Mouse (Mus musculus) liver, embryonic 11.5 days (tissue): ENCODE measurements at regions not wholly inside any gene's neighbourhood (a gene's known extent, or its start where the extent isn't known, plus 50 kb on each side); places are given as distances from the start of the nearest gene placed in this dataset.
"Not testable (repeated sequence)": the region's sequence is repeated elsewhere in the genome, so short reads cannot be mapped to it uniquely, and the experiment has no call there.

Experiments used
- ATAC-seq: fragments of 200-750 bp; cut with Nextera tagmentation; replicated peaks from 2 replicates; pipeline ENCODE4 v1.8.0; 2017; ENCODE audit warnings: moderate number of reproducible peaks, mild to moderate bottlenecking, moderate TSS enrichment, moderate library complexity; ENCODE audit not compliant: low FRiP score
- DNase-seq: peaks from one replicate; pipeline ENCODE4 v3.0.0-alpha.2; 2017; ENCODE audit warnings: low spot score
- H3K27ac ChIP-seq: fragments of 300-500 bp; sonication (generic); 2 replicates; pipeline ENCODE4 v1.5.1; 2014; ENCODE audit warnings: mild to moderate bottlenecking, low read depth, low read length, control low read depth
- H3K27me3 ChIP-seq: fragments of 300-500 bp; sonication (generic); replicated peaks from 2 replicates; pipeline ENCODE4 v1.6.1; 2014; ENCODE audit warnings: low read length, mixed read lengths; ENCODE audit not compliant: control insufficient read depth, insufficient read depth
- H3K36me3 ChIP-seq: fragments of 300-500 bp; sonication (generic); 2 replicates; pipeline ENCODE4 v1.6.1; 2014; ENCODE audit warnings: mild to moderate bottlenecking, low read length, moderate library complexity, mixed read lengths; ENCODE audit not compliant: control insufficient read depth, insufficient read depth
- H3K4me1 ChIP-seq: fragments of 300-500 bp; sonication (generic); replicated peaks from 2 replicates; pipeline ENCODE4 v1.6.1; 2014; ENCODE audit warnings: low read length, mixed read lengths; ENCODE audit not compliant: control insufficient read depth, insufficient read depth
- H3K4me2 ChIP-seq: fragments of 300-500 bp; sonication (generic); 2 replicates; pipeline ENCODE4 v1.6.1; 2014; ENCODE audit warnings: mild to moderate bottlenecking, control low read depth, moderate library complexity
- H3K4me3 ChIP-seq: fragments of 300-500 bp; sonication (generic); 2 replicates; pipeline ENCODE4 v1.5.1; 2014; ENCODE audit warnings: low read depth, low read length, control low read depth
- H3K9ac ChIP-seq: fragments of 300-500 bp; sonication (generic); 2 replicates; pipeline ENCODE4 v1.6.1; 2014; ENCODE audit warnings: low read depth, low read length, control low read depth
- H3K9me3 ChIP-seq: fragments of 300-500 bp; sonication (generic); 2 replicates; pipeline ENCODE4 v1.6.1; 2016; ENCODE audit warnings: low read length, inconsistent platforms, mixed read lengths; ENCODE audit not compliant: control insufficient read depth
- WGBS: fragments of 180-500 bp; shearing (Covaris S2); extraction: QIAGEN DNeasy Blood & Tissue Kit; methylation state at CpG from one replicate; pipeline ENCODE4 v1.1.7; 2014; 5-methylcytosine and 5-hydroxymethylcytosine counted together

GRCm38 (mm10) chr17:50346451-50347192 is 53.2 kb upstream of the Dazl start:
- no peak for ATAC-seq
- no peak for DNase-seq
- H3K4me3 ChIP-seq, result no peak overlapping the region
- H3K9me3 ChIP-seq, result no peaks in the 10 kb centered on the region
- H3K36me3 ChIP-seq, result no peaks in the 10 kb centered on the region
- H3K9ac ChIP-seq, result no peak overlapping the region
- no peaks in the 10 kb centered on the region for H3K4me1 ChIP-seq
- WGBS, result 67% methylated on average over 7 of the region's 7 CpGs
- no peak overlapping the region for H3K27ac ChIP-seq
- no peak overlapping the region for H3K4me2 ChIP-seq
- H3K27me3 ChIP-seq, result no peaks in the 10 kb centered on the region

GRCm38 (mm10) chr17:50353818-50354217 is 60.4 kb upstream of the Dazl start:
- H3K9me3 ChIP-seq, H3K4me1 ChIP-seq, H3K27ac ChIP-seq, ATAC-seq, H3K4me2 ChIP-seq, H3K36me3 ChIP-seq, DNase-seq, H3K4me3 ChIP-seq, H3K9ac ChIP-seq, H3K27me3 ChIP-seq: not testable (repeated sequence)
- 64% methylated on average over 2 of the region's 2 CpGs for WGBS

GRCm38 (mm10) chr17:50354357-50354756 is 60.9 kb upstream of the Dazl start:
- Histone ChIP-seq H3K4me1 (no peaks in the 10 kb centered on the region), H3K27me3 (no peaks in the 10 kb centered on the region), H3K4me2 (no peak overlapping the region), H3K36me3 (no peaks in the 10 kb centered on the region), H3K27ac (no peak overlapping the region), H3K4me3 (no peak overlapping the region), H3K9ac (no peak overlapping the region), H3K9me3 (no peaks in the 10 kb centered on the region)
- DNase-seq (no peak), ATAC-seq (no peak)
- 84% methylated on average over 6 of the region's 6 CpGs for WGBS

- no peak for ATAC-seq
- DNase-seq, result no peak
- Histone ChIP-seq H3K27me3 (no peaks in the 10 kb centered on the region), H3K36me3 (no peaks in the 10 kb centered on the region), H3K4me3 (no peak overlapping the region), H3K9me3 (no peaks in the 10 kb centered on the region), H3K4me2 (no peak overlapping the region), H3K4me1 (no peaks in the 10 kb centered on the region), H3K9ac (no peak overlapping the region), H3K27ac (no peak overlapping the region)
- 60% methylated on average over 9 of the region's 9 CpGs for WGBS
Observed at GRCm38 (mm10) chr17:50361657-50362233, 68.3 kb upstream of the Dazl start.

GRCm38 (mm10) chr17:50365396-50365795 is 72.0 kb upstream of the Dazl start:
- no peak for ATAC-seq

GRCm38 (mm10) chr17:50366181-50366580 is 72.7 kb upstream of the Dazl start:
- DNase-seq (no peak), ATAC-seq (no peak)
- WGBS, result 75% methylated on average over 5 of the region's 5 CpGs
- Histone ChIP-seq H3K4me3 (no peak overlapping the region), H3K9me3 (no peaks in the 10 kb centered on the region), H3K27me3 (no peaks in the 10 kb centered on the region), H3K4me2 (no peak overlapping the region), H3K36me3 (no peaks in the 10 kb centered on the region), H3K27ac (no peak overlapping the region), H3K4me1 (no peaks in the 10 kb centered on the region), H3K9ac (no peak overlapping the region)

More at GRCm38 (mm10) chr17:50365396-50365795, 72.0 kb upstream of the Dazl start:
- Histone ChIP-seq H3K9ac (no peak overlapping the region), H3K4me2 (no peak overlapping the region), H3K27ac (no peak overlapping the region), H3K36me3 (no peaks in the 10 kb centered on the region), H3K9me3 (no peaks in the 10 kb centered on the region), H3K4me3 (no peak overlapping the region), H3K27me3 (no peaks in the 10 kb centered on the region), H3K4me1 (no peaks in the 10 kb centered on the region)
- DNase-seq, result no peak
- WGBS, result 89% methylated on average over 7 of the region's 7 CpGs

- H3K36me3 ChIP-seq, result no peaks in the 10 kb centered on the region
- no peak overlapping the region for H3K27ac ChIP-seq
- H3K4me2 ChIP-seq, result no peak overlapping the region
- 64% methylated on average over 6 of the region's 6 CpGs for WGBS
- ATAC-seq (no peak), DNase-seq (no peak)
- no peaks in the 10 kb centered on the region for H3K9me3 ChIP-seq
- no peak overlapping the region for H3K4me3 ChIP-seq
- no peaks in the 10 kb centered on the region for H3K27me3 ChIP-seq
- no peaks in the 10 kb centered on the region for H3K4me1 ChIP-seq
- H3K9ac ChIP-seq, result no peak overlapping the region
Observed at GRCm38 (mm10) chr17:50369216-50369875, 75.9 kb upstream of the Dazl start.

- H3K9me3 ChIP-seq, result no peaks in the 10 kb centered on the region
- 85% methylated on average over 1 of the region's 1 CpGs for WGBS
- no peak for ATAC-seq
Observed at GRCm38 (mm10) chr17:50370484-50370883, 77.0 kb upstream of the Dazl start.

More at GRCm38 (mm10) chr17:50370484-50370883, 77.0 kb upstream of the Dazl start:
- no peaks in the 10 kb centered on the region for H3K4me1 ChIP-seq
- no peak overlapping the region for H3K27ac ChIP-seq
- H3K4me3 ChIP-seq, result no peak overlapping the region
- H3K36me3 ChIP-seq, result no peaks in the 10 kb centered on the region
- H3K4me2 ChIP-seq, result no peak overlapping the region
- no peaks in the 10 kb centered on the region for H3K27me3 ChIP-seq
- DNase-seq, result no peak
- no peak overlapping the region for H3K9ac ChIP-seq
